Mouse (Mus musculus): ENCODE measurements at regions not wholly inside any gene's neighbourhood (a gene's known extent, or its start where the extent isn't known, plus 50 kb on each side); places are given as distances from the start of the nearest gene placed in this dataset.
A peak's percentile ranks its signal among the peaks of the same experiment; 100 is the strongest.
"Not testable (repeated sequence)": the region's sequence is repeated elsewhere in the genome, so short reads cannot be mapped to it uniquely, and the experiment has no call there.

- no peak for DNase-seq (ENCODE audit: low spot score)
These were observed 128.9 kb upstream of the Gm527 start for GRCm38 (mm10) chr12:64788761-64789160.

GRCm38 (mm10) chr12:64808492-64808891, 109.2 kb upstream of the Gm527 start:
- DNase-seq (ENCODE audit: low spot score), result not testable (repeated sequence)

GRCm38 (mm10) chr12:64810081-64810480, 107.6 kb upstream of the Gm527 start:
- no peak for DNase-seq (ENCODE audit: low spot score)

- DNase-seq (ENCODE audit: low spot score), result no peak
These were observed 101.8 kb upstream of the Gm527 start for GRCm38 (mm10) chr12:64815871-64816270.

- peak; percentile 34 for DNase-seq (ENCODE audit: low spot score)
These were observed 100.5 kb upstream of the Gm527 start for GRCm38 (mm10) chr12:64817056-64817810.

- no peak for DNase-seq (ENCODE audit: low spot score)
These were observed 97.0 kb upstream of the Gm527 start for GRCm38 (mm10) chr12:64820722-64821121.

- DNase-seq (ENCODE audit: low spot score), result peak; percentile 22
These were observed 88.0 kb upstream of the Gm527 start for GRCm38 (mm10) chr12:64829662-64830249.

- DNase-seq (ENCODE audit: low spot score), result no peak
These were observed 85.2 kb upstream of the Gm527 start for GRCm38 (mm10) chr12:64832313-64833151.

GRCm38 (mm10) chr12:64857709-64858108, 60.0 kb upstream of the Gm527 start:
- no peak for DNase-seq (ENCODE audit: low spot score)
